Mouse (Mus musculus): ENCODE results near the gene Nr1i2. TPM values are rescaled to one million over a fixed set of nuclear protein-coding genes. Genes with fewer than 3 reads are reported as not detected.
A peak's percentile ranks its signal among the peaks of the same experiment; 100 is the strongest.
"Not testable (repeated sequence)": the region's sequence is repeated elsewhere in the genome, so short reads cannot be mapped to it uniquely, and the experiment has no call there.

Gene Nr1i2
- total RNA-seq (2022) = not detected

DNA sequence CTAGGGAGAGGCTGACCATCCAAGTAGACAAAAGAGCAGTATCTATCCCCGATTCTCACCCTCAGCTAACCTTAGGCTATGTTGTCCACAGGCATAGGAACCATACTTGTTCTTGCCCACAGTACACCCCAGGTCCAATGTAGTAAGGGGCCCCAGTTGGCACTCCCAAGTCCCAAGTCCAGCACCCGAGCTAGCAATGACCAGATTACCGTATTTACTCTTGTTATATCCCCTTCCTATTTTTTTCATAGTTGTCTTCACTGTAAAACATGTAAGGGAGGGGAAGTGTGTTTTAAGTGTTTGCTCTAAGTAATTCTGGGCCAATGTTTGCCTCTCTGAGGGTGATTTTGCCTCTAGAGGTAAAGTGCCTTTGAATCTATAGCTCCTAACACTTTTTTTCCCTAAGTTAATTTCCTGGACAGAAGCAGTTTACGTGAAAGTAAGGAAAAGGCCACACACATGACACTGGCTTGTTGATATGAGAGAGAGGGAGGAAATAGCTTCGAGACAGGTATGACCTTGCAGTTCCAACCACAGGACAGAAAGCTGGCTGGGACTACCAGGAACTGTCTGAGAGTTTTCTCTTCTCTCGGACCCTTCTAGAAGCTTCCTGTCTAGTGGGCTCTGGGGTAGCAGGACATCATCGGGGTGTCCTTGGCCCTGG, at the start of gene Nr1i2:
Gene Nr1i2, minus strand, starts transcription at position 140 of the 664 bp plus-strand sequence.
- DNase-seq (ENCODE audit: low spot score in 2 of 2) = no peak

DNA sequence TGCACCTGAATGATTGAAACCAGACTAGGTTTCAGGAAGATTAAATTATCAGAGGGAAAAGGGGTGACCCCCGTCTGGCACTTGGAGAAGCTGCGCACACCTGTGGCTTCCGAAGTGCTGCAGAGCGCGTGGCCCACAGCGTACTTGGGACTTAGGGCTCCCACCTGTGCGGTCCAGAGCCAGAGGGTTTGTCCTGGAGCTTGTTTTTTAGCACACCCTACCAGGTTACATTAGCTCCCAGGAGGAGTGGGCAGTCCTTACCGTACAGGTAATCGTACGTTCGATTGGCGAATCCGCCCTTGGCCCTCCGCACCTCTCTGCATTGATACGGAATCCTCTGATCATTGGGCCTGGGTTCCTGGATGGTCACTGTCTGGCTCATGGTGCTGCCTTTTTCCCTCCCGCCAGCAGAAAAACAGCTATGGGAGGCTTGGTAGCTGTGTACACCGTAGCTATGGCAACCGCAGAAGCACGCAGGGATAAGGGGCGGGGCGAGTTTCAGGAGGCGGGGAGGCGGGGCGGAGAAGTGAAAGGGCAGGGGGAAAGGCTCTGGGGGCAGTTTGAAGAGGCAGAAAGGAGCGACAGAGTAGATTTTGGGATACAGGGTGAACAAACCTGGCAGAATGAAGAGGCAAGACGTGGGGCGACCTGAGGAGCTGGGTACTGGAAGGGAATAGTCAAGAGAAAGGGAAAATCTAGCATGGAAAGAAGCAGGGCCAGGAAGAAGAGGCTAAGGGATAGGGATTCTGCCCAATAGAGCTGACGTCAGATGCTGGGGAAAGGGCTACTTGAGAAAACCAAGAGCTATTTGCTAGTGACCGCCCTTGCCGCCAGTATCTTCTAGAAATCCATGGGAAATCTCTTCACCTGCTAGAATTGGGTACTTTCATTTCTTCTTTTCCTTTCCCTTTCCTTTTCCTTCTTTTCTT, 47.0 kb upstream of the Nr1i2 start, which contains the start of gene Maats1:
Gene Maats1, minus strand, starts transcription at position 748 of the 929 bp plus-strand sequence.
- peak; percentile 56 to 59 for DNase-seq (ENCODE audit: low spot score in 2 of 2)

DNA sequence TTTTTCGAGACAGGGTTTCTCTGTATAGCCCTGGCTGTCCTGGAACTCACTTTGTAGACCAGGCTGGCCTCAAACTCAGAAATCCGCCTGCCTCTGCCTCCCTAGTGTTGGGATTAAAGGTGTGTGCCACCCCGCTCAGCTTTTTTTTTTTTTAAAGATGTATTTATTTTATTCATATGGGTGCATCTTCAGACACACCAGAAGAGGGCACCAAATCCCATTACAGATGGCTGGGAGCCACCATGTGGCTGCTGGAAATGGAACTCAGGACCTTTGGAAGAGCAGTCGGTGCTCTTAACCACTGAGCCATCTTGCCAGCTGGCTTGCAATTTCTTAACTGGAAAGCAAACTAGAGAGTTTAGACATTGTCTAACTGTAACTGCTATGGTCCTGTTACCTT, 43.5 kb upstream of the Nr1i2 start:
- DNase-seq (ENCODE audit: low spot score in 2 of 2) = not testable (repeated sequence)

DNA sequence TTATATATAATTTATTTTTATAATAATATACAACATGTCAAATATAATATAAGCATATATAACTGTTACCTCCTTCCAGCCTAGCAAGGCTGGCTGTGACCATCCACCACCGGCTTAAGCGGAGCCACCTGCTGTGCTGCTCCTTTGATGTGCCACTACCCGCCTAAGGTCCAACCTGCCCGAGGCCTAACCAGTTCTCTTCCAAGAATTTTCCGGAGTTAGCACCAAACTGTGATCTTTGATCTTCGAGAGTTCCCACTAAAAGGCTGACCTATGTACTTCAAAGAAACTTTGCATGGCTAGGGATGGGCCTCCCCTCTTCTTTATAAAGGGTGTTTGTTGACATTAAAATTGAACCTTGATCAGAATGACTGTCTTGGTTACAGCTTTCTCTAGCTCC, 39.8 kb upstream of the Nr1i2 start:
- no peak for DNase-seq (ENCODE audit: low spot score in 2 of 2)

DNA sequence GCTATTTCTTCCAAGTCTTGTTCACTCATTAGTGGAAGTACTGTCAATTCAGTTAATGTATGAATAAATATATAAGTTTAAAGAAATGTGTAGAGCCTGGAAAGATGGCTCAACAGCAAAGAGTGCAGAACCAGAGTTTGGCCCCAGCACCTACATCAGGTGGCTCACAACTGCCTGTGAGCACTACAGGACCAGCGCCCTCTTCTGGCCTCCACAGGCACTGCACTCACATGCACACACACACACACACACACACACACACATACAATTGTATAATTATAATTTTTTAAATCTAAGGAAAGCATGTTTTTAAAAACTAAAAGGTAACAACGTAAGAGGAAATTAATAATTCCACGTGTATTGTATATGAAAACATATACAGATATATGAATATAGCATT, 34.7 kb upstream of the Nr1i2 start:
- no peak for DNase-seq (ENCODE audit: low spot score in 2 of 2)

DNA sequence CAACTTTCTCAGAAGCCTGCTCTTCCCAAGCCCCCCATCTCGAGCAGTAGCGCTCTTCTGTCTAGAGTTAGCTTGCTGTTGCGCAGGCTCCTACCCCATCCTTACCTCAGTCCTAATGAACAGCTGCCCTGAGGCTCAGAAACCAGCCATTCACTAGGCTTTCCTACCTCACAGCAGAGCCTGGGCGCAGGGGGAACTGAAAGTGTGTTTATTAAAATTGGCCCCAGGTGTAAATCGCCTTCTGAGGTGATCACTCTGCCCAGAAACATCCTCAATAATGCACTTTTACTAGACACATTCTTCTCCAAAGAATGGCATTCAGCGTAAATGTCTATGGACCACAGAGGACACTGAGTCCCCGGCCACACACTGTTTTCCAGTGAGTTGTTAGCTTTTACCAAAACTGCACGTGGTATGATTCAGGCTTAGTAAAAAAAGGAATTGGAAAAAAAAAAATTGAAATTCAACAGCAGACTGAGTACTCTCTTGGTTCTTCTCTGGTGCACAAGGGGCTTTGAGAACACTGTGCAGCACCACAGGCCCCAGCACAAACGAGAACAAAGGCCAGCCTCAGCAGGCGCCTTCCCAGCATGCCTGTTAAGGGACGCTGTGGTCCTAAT, 32.3 kb upstream of the Nr1i2 start:
- no peak for DNase-seq (ENCODE audit: low spot score in 2 of 2)

DNA sequence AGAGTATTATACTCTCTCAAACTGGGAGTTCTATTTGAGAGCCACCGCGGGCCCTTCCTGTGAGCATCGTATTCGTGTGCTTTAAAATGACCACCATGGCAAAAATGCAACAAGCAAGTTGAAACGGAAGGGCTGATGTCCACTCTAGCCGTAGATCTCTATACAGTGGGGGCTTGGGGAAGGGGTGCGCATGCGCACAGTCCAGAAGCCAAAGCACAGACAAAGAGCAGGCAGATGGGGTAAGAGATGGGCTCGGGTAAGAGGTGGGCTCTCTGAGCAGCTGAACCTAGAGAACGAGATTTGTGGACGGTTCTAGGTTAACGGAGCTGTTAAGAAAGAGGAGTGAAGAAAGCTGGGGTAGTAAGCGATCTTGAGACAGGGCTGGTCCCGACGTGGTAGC, 29.7 kb upstream of the Nr1i2 start:
- no peak for DNase-seq (ENCODE audit: low spot score in 2 of 2)

DNA sequence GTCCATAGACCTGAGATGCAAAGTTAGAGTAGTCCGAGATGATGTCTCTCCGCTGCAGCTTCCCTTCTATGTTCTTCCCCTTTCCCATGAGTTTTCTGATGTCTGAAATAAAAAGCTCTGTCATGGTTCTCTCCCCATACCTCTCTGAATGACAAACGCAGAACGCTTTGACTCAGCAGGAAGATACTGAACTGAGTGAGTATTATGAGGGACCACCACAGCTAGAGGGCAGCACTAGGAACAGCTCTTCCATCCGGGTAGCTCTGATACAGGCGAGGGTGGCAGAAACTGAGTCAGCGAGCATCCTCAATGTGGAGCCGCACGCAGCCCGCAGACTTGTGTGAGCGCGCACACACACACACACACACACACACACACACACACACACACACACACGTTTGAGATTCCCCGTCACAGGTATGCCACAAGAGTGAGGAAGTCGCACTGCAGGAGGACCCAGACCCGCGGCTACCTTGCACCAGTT, 26.9 kb upstream of the Nr1i2 start:
- no peak for DNase-seq (ENCODE audit: low spot score in 2 of 2)

DNA sequence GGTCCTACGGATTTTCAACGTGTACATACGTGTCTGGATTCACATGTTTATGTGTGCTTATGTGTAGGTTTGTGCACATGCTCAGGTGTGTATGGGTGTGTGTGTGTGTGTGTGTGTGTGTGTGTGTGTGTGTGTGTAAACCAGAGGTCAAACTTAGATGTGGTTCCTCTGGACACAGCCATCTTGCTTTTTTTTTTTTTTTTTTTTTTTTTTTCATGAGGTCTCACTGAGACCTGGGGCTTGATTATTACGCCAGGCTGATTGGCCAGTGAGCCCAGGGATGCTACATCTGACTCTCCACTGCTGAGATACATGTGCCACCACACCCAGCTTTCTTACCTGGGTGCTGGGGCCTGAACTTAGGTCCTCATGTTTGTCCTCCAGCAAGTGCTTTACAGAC, 24.5 kb upstream of the Nr1i2 start:
- no peak for DNase-seq (ENCODE audit: low spot score in 2 of 2)

DNA sequence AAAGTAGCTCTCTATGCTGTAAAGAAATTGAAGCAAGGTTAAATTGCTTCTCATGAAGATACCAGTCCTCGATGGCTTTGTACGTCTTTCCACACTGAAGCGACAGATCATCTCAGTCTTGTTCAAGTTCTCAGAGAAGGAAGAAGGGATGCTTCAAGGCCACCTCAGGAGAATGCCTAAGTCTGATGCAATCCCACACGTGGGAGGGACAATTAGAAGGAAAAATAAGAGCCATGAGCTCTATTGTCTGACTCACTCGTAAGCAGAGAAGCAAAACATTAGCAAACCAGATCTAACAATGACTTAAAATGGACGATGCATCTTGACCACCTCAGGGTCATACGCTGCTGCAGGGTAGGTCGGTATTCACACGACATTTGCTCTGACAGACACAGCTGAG, 23.9 kb upstream of the Nr1i2 start:
- no peak for DNase-seq (ENCODE audit: low spot score in 2 of 2)

DNA sequence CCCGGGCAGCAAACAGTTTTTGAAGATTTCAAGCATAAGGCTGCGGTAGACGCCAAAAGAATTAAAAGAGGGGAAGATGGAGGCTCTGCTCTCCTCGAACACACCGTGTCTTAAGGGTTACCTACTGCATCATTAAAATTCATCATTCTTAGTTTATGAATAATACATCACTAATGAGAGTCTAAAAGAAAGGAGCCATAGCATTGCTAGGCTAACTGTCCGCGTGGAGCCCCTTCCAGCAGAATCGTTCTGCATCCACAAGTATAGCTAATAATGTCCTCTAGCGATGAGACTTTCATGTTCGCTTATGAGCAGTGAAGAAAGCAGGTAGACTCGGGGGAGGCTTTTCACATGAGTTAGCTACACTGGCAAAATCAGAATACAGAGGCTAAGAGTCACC, 13.6 kb upstream of the Nr1i2 start:
- DNase-seq (ENCODE audit: low spot score in 2 of 2) = no peak

DNA sequence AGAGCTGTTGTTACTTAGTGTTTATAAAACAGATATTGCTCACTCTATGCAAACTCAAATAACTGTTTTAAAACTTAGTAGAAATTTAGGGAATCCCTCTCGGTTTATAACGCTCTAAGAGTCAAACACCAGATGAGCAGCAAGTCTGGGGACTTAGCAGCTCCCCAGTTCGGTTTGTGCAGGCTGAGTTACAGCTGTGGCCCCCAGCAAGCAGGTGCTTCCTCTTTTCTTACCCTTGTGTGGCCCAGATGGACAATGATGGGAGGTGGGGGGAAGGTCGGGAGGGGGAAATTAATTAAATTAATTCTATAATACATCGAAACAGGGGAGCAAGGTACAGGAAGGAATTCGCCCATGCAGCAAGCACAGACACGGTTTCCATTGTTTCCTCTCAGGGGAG, 13.0 kb upstream of the Nr1i2 start:
- no peak for DNase-seq (ENCODE audit: low spot score in 2 of 2)

DNA sequence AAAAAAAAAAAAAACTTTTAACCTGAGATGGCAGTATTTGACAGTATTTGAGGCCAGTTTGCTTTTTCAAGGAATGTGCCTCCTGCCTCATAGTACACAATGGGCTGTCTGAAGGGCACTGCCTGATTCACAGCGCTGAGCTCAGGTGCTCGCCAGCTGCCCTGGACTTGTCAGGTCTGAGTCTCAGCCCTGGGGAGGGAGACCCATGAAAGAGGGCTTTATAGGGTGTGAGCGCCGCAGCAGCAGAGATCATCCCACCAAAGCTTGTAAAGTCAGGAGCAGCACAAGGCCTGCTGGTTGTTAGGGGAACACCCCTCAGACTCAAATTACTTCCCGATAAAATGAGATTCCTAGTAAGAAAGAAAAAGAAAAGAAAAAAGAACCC, 12.6 kb upstream of the Nr1i2 start:
- DNase-seq (ENCODE audit: low spot score in 2 of 2) = no peak

DNA sequence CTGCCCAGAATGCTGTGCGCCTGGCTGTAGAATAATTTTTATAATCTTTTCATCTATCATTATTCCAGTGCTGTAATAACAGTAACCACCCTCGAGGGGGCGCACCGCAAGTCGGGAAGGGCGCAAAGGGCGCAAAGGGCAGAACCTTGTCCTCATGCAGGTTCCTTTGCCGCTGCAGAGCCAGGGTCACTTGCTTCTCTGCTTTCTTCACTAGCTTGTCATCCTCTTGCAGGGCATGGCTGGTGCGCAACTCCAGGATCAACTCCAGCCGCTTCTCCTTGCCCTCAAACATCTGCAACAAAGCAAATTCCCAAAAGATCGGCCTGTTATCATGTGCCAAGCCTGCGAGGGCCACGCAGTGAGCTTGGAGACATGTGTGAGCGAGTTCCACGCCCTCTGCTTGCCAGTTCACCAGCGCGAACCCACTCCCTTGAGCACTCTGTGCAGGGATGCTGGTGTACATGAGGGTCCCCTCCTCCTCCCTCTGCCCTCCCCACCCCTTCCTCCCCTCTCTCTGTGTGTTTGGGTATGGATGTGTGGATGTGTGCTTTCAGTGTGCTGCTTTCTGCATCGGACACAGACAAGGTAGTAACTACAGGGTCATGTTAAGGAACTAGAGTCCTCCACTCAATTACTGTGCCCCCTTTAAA, 12.1 kb upstream of the Nr1i2 start:
- no peak for DNase-seq (ENCODE audit: low spot score in 2 of 2)

DNA sequence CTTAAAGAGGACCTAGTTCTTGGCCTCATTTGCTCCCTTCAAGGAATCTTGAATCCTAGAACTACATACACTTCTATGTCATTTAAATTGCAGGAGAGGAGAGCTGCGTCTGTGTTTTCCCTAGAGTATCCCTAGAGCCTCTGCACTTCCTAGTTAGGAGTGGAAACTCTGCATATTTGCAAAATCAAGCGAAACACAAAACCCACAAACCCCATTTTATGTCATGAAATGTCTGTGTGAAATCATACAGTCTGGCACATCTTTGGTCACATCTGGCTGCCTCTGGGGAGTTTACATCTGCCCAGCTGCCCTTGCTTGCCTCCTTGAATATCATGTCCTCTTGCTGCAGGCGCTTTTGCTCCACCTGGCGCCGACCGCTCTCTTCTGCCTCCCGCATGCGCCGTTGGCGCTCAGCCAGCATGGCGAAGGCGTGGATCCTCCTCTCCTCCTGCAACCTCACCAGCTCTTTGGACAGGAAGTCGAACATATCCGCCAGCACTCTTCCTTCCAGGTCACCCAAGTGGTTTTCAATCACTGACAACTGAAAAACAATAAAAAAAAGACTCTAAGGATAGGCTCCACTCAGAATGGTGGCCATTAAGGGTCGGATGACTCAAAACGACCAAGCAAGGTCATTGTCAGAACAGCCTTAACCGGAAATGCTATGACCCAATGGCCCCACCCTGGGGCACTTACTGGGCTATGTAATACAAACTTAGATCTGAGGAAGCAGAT, 10.0 kb upstream of the Nr1i2 start:
- no peak for DNase-seq (ENCODE audit: low spot score in 2 of 2)

DNA sequence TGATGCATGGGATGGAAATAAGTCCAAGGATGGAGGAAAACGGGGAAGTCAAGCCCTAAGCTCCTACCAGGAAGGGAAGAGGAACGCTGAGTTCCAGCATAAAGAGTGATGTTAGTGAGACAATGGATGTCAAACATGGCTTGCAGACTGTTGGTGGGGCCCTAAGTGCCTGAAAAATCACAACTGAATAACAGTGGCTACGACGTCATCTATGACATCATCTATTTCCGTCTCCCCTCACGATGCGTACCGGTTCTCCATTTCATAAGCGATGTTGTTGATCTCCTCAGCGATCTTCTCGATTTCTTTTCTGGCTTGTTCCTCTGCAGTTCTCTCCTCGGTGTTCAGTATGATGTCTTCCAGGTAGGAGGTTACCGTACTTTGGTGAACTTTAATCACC, 7.7 kb upstream of the Nr1i2 start:
- DNase-seq (ENCODE audit: low spot score in 2 of 2) = no peak

DNA sequence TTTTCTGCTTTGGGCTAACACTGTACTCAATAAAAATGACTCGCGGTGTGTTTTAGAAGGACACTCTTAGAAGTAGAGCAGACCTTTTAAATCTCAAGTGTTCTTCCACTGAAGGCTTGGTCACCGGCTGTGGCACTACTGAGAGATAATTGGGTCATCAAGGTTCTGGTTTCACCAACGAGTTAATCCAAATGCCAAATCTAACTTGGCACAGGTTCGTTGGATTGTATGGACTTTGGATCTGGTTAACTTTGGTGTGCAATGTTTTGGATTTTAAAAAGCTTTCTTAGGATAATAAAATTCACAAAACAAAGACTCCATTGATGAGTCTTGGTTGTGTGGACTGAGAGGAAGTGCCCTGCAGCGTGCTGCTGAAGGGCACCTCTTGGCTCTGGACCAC, 3.8 kb upstream of the Nr1i2 start:
- DNase-seq (ENCODE audit: low spot score in 2 of 2) = no peak

DNA sequence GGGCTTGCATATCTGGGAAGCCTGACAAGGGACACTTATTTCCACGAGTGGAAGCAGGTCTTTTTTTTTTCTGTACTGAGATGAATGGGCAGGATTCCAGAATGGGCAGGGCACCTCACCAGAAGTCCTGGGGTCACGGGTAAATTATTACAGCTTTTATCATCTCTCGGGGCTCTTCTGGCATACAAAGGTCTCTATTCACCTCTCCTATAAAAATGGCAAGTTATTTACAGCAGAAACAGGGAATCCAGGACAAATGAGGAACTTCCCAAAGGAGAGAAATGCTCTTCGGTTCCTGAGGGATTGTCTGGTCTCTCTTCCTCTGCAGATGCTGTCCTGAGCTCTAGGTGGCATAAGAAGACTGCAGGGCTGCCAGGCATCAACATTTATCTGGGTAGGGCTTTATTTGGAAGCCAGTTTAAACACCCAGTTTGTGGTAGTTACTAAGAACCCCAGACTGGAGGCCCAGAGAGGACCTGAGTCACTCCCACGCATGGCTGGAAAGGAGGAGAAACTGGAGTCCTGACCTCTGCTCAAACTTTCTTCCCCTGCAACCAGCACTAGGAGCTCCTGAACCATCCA, 816 bp upstream of the Nr1i2 start:
- no peak for DNase-seq (ENCODE audit: low spot score in 2 of 2)

DNA sequence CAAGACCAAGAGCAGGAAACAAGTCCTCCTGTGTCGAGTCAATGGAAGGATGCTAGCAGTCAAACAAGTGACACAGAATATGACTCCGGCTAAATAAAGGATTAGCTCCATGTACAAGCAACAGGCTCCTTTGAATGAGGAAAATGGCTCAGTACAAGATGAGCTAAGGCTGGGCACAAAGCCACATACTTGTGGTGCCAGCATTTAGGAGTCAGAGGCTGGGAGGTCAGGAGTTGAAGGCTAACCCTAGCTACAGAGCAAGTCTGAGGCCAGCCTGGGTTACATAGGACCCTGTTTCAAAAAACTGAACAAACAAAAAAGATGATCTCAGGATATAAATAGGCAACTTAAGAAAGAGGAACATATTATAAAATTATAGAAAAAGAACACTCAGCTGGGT, 4.5 kb downstream of the Nr1i2 start:
- DNase-seq (ENCODE audit: low spot score in 2 of 2) = no peak

DNA sequence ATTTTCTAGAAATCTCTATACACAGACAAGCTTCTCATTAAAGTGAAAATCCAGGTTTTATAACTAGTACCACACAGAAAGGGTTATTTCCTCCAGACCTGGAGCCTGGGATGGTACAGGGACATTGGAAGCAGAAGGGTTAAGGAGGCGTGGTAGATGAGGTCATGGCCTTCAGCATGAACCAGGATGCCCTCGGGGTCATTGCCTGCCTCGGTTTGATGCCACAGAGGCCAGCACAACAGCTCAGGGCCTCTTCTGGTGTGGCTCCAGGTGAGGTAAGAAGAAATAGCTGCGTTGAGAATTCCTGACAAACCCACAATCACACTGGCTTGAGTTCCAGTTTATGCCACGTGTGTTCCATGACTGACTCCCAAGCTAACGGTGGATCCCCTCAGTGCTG, 5.8 kb downstream of the Nr1i2 start:
- no peak for DNase-seq (ENCODE audit: low spot score in 2 of 2)

DNA sequence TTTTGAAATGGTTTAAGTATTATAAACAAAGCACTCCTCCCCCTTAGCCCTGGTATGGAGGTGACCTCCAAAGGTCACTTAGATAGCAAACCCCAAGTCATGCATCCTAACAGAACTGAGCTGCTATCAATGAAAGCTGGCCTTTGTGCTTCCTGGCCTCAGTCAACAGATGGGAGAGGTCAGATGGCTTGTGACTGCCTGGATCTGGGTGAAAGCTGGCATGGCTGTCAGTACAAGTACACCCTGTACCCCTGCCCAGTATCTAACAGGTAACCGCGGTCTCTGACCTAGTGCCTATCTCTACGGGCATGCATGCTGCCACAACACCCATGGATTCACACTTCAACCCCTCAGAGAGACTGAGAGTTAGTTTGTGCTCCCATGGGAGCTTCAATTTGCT, 6.9 kb downstream of the Nr1i2 start:
- DNase-seq (ENCODE audit: low spot score in 2 of 2) = no peak
